Mouse (Mus musculus) G1E (cell line): ENCODE data around the gene Ern1.

Experiments
- CTCF ChIP-seq: IDR thresholded peaks from 2 replicates; pipeline ENCODE4 v1.5.1; 2012; ENCODE audit warnings: low read depth, low read length, inconsistent platforms, mixed read lengths
- GATA1 ChIP-seq: IDR thresholded peaks from 2 replicates; pipeline ENCODE4 v1.6.1; 2012; ENCODE audit warnings: borderline replicate concordance, low read length, inconsistent platforms, mixed read lengths
- GATA2 ChIP-seq: IDR thresholded peaks from 2 replicates; pipeline ENCODE4 v1.6.1; 2012; ENCODE audit warnings: low read depth, low read length, inconsistent platforms, borderline replicate concordance
- POLR2AphosphoS5 ChIP-seq: IDR thresholded peaks from 2 replicates; pipeline ENCODE4 v1.6.1; 2012; ENCODE audit warnings: low read depth, low read length, inconsistent platforms; ENCODE audit not compliant: insufficient replicate concordance

GRCm38 (mm10) chr11:106477505-106478160, 10.0 kb downstream of the Ern1 start:
- TF ChIP-seq CTCF (no peak), POLR2AphosphoS5 (no peak), GATA1 (no peak), GATA2 (no peak)
